Mouse (Mus musculus): ENCODE results near the gene Retnlb. TPM values are rescaled to one million over a fixed set of nuclear protein-coding genes. Genes with fewer than 3 reads are reported as not detected.
"Not testable (repeated sequence)": the region's sequence is repeated elsewhere in the genome, so short reads cannot be mapped to it uniquely, and the experiment has no call there.

Retnlb gene
- total RNA-seq, 2 experiments from 2014 or later: not detected

- no peak for DNase-seq (ENCODE audit: low spot score in 2 of 2)
- Histone ChIP-seq H3K4me3 (no peak overlapping the region), H3K27ac (no peak overlapping the region)
- TF ChIP-seq CTCF (conservative IDR thresholded peaks at IDR 0.05): no peak
These were observed 9.8 kb downstream of the Retnlb start for GRCm38 (mm10) chr16:48826474-48826873.

GRCm38 (mm10) chr16:48827625-48828024, 11.0 kb downstream of the Retnlb start:
- H3K4me3 ChIP-seq: no peak overlapping the region
- H3K27ac ChIP-seq: no peak overlapping the region
- TF ChIP-seq CTCF (conservative IDR thresholded peaks at IDR 0.05): no peak
- no peak for DNase-seq (ENCODE audit: low spot score in 2 of 2)

- Histone ChIP-seq H3K4me3 (no peak overlapping the region), H3K27ac (no peak overlapping the region)
- no peak for DNase-seq (ENCODE audit: low spot score in 2 of 2)
- no peak for TF ChIP-seq CTCF (conservative IDR thresholded peaks at IDR 0.05)
These were observed 12.4 kb downstream of the Retnlb start for GRCm38 (mm10) chr16:48829060-48829459.

GRCm38 (mm10) chr16:48832055-48832454, 15.4 kb downstream of the Retnlb start:
- no peak overlapping the region for H3K4me3 ChIP-seq
- no peak for TF ChIP-seq CTCF (conservative IDR thresholded peaks at IDR 0.05)
- no peak for DNase-seq (ENCODE audit: low spot score in 2 of 2)
- no peak overlapping the region for H3K27ac ChIP-seq

- not testable (repeated sequence) for H3K4me3 ChIP-seq; DNase-seq (ENCODE audit: low spot score in 2 of 2); H3K27ac ChIP-seq
These were observed 17.0 kb downstream of the Retnlb start for GRCm38 (mm10) chr16:48833626-48834025.

GRCm38 (mm10) chr16:48842266-48842665, 25.6 kb downstream of the Retnlb start, which contains the start of gene Retnla:
TSS of gene Retnla (plus strand) at chr16:48842551.
- DNase-seq (ENCODE audit: low spot score in 2 of 2): no peak

GRCm38 (mm10) chr16:48843671-48844386, 27.2 kb downstream of the Retnlb start:
- no peak for TF ChIP-seq CTCF (conservative IDR thresholded peaks at IDR 0.05)
- H3K4me3 ChIP-seq: no peak overlapping the region

More at GRCm38 (mm10) chr16:48842266-48842665, 25.6 kb downstream of the Retnlb start, which contains the start of gene Retnla:
- no peak within 1 kb of the TSS for H3K4me3 ChIP-seq
- TF ChIP-seq CTCF (conservative IDR thresholded peaks at IDR 0.05): no peak
- no peak within 1 kb of the TSS for H3K27ac ChIP-seq

GRCm38 (mm10) chr16:48865004-48865403, 48.3 kb downstream of the Retnlb start:
- not testable (repeated sequence) for H3K27ac ChIP-seq; H3K4me3 ChIP-seq; DNase-seq (ENCODE audit: low spot score in 2 of 2)

More at GRCm38 (mm10) chr16:48843671-48844386, 27.2 kb downstream of the Retnlb start:
- H3K27ac ChIP-seq: no peak overlapping the region
- no peak for DNase-seq (ENCODE audit: low spot score in 2 of 2)

GRCm38 (mm10) chr16:48867690-48868089, 51.0 kb downstream of the Retnlb start:
- H3K27ac ChIP-seq: no peak overlapping the region
- TF ChIP-seq CTCF (conservative IDR thresholded peaks at IDR 0.05): no peak
- DNase-seq (ENCODE audit: low spot score in 2 of 2): no peak
- H3K4me3 ChIP-seq: no peak overlapping the region

Other genes starting within 250 kb of the Retnlb start
- gene Trat1, start 44.8 kb upstream of the Retnlb start, total RNA-seq (2021): under 1 TPM in 1 of 2 experiments, not detected in 1; 0.44 TPM
- not detected for gene Retnla, start 25.7 kb downstream of the Retnlb start, total RNA-seq (2021)
- not detected for gene Retnlg, start 55.8 kb downstream of the Retnlb start, total RNA-seq (2021)
- gene Dzip3, start 177.3 kb downstream of the Retnlb start, total RNA-seq (2021): 10 to 100 TPM; 83.7 to 84.5 TPM
- 1 to 10 TPM; 2.1 to 2.6 TPM for gene Cip2a, start 177.3 kb downstream of the Retnlb start, total RNA-seq (2021)
- under 1 TPM; 0.47 to 0.77 TPM for gene Myh15, start 240.6 kb downstream of the Retnlb start, total RNA-seq (2021)